Mouse (Mus musculus): ENCODE results near the gene Lrrc75a.

Gene Lrrc75a

GRCm38 (mm10) chr11:62601732-62602618, 46.3 kb downstream of the Lrrc75a start:
- DNase-seq (ENCODE audit: low read depth, low spot score) = peak; percentile 24

GRCm38 (mm10) chr11:62598571-62598970, 49.8 kb downstream of the Lrrc75a start:
- DNase-seq (ENCODE audit: low read depth, low spot score) = peak; percentile 43

- DNase-seq (ENCODE audit: low read depth, low spot score) = no peak
These were observed 56.3 kb downstream of the Lrrc75a start for GRCm38 (mm10) chr11:62591904-62592575.

- DNase-seq (ENCODE audit: low read depth, low spot score) = no peak
These were observed 57.3 kb downstream of the Lrrc75a start for GRCm38 (mm10) chr11:62591026-62591425.

- DNase-seq (ENCODE audit: low read depth, low spot score) = no peak
These were observed 58.9 kb downstream of the Lrrc75a start for GRCm38 (mm10) chr11:62589391-62589790.

- DNase-seq (ENCODE audit: low read depth, low spot score) = no peak
These were observed 61.3 kb downstream of the Lrrc75a start for GRCm38 (mm10) chr11:62587034-62587433.

- DNase-seq (ENCODE audit: low read depth, low spot score) = no peak
These were observed 63.6 kb downstream of the Lrrc75a start for GRCm38 (mm10) chr11:62584671-62585206.

- DNase-seq (ENCODE audit: low read depth, low spot score) = no peak
These were observed 65.3 kb downstream of the Lrrc75a start for GRCm38 (mm10) chr11:62583031-62583430.

GRCm38 (mm10) chr11:62576530-62577152, 71.7 kb downstream of the Lrrc75a start:
- DNase-seq (ENCODE audit: low read depth, low spot score) = peak; percentile 86

- DNase-seq (ENCODE audit: low read depth, low spot score) = peak; percentile 57
These were observed 72.5 kb downstream of the Lrrc75a start for GRCm38 (mm10) chr11:62575659-62576438.

GRCm38 (mm10) chr11:62575297-62575658, 73.0 kb downstream of the Lrrc75a start:
- DNase-seq (ENCODE audit: low read depth, low spot score) = peak; percentile 80

- no peak for DNase-seq (ENCODE audit: low read depth, low spot score)
These were observed 73.6 kb downstream of the Lrrc75a start for GRCm38 (mm10) chr11:62574703-62575085.

- peak; percentile 79 for DNase-seq (ENCODE audit: low read depth, low spot score)
These were observed 74.2 kb downstream of the Lrrc75a start, which contains the start of gene Trpv2 for GRCm38 (mm10) chr11:62573959-62574702. Gene Trpv2, plus strand, starts transcription at chr11:62574486.

GRCm38 (mm10) chr11:62568300-62568699, 80.0 kb downstream of the Lrrc75a start:
- no peak for DNase-seq (ENCODE audit: low read depth, low spot score)

GRCm38 (mm10) chr11:62566211-62566610, 82.1 kb downstream of the Lrrc75a start:
- no peak for DNase-seq (ENCODE audit: low read depth, low spot score)

- no peak for DNase-seq (ENCODE audit: low read depth, low spot score)
These were observed 82.6 kb downstream of the Lrrc75a start for GRCm38 (mm10) chr11:62565747-62566146.

GRCm38 (mm10) chr11:62563590-62563989, 84.7 kb downstream of the Lrrc75a start:
- no peak for DNase-seq (ENCODE audit: low read depth, low spot score)

GRCm38 (mm10) chr11:62560463-62561016, 87.8 kb downstream of the Lrrc75a start:
- DNase-seq (ENCODE audit: low read depth, low spot score) = peak; percentile 4

- DNase-seq (ENCODE audit: low read depth, low spot score) = peak; percentile 9
These were observed 89.2 kb downstream of the Lrrc75a start for GRCm38 (mm10) chr11:62558961-62559646.

- no peak for DNase-seq (ENCODE audit: low read depth, low spot score)
These were observed 90.2 kb downstream of the Lrrc75a start for GRCm38 (mm10) chr11:62558152-62558551.

Measured in CD4-positive helper T cell, adult 2 months (primary cell).